Mouse (Mus musculus) midbrain, embryonic 16.5 days (tissue): ENCODE measurements at regions not wholly inside any gene's neighbourhood (a gene's known extent, or its start where the extent isn't known, plus 50 kb on each side); places are given as distances from the start of the nearest gene placed in this dataset.

ENCODE experiments used
- ATAC-seq: fragments of 200-750 bp; cut with Nextera tagmentation; 2 replicates; pipeline ENCODE4 v1.8.0; 2017; ENCODE audit warnings: moderate TSS enrichment
- H3K27ac ChIP-seq: fragments of 300-500 bp; sonication (generic); 2 replicates; pipeline ENCODE4 v1.5.1; 2014; ENCODE audit warnings: mild to moderate bottlenecking, low read length, mixed read lengths
- H3K27me3 ChIP-seq: fragments of 300-500 bp; sonication (generic); 2 replicates; pipeline ENCODE4 v1.6.1; 2014; ENCODE audit warnings: low read depth, low read length, mixed read lengths; ENCODE audit not compliant: control insufficient read depth, insufficient read depth
- H3K36me3 ChIP-seq: fragments of 300-500 bp; sonication (generic); 2 replicates; pipeline ENCODE4 v1.6.1; 2014; ENCODE audit warnings: mild to moderate bottlenecking, low read length, moderate library complexity, mixed read lengths; ENCODE audit not compliant: control insufficient read depth, insufficient read depth
- H3K4me1 ChIP-seq: fragments of 300-500 bp; sonication (generic); 2 replicates; pipeline ENCODE4 v1.6.1; 2014; ENCODE audit warnings: mild to moderate bottlenecking, low read length, mixed read lengths; ENCODE audit not compliant: control insufficient read depth, insufficient read depth
- H3K4me2 ChIP-seq: fragments of 300-500 bp; sonication (generic); 2 replicates; pipeline ENCODE4 v1.6.1; 2014; ENCODE audit warnings: mild to moderate bottlenecking, low read length, mixed read lengths
- H3K4me3 ChIP-seq: fragments of 300-500 bp; sonication (generic); 2 replicates; pipeline ENCODE4 v1.5.1; 2014; ENCODE audit warnings: low read depth, mild to moderate bottlenecking, low read length, moderate library complexity, mixed read lengths
- H3K9ac ChIP-seq: fragments of 300-500 bp; sonication (generic); 2 replicates; pipeline ENCODE4 v1.6.1; 2014; ENCODE audit warnings: low read depth, low read length, mixed read lengths
- H3K9me3 ChIP-seq: fragments of 300-500 bp; sonication (generic); replicated peaks from 2 replicates; pipeline ENCODE4 v1.6.1; 2014; ENCODE audit warnings: mild to moderate bottlenecking, low read length, mixed read lengths; ENCODE audit not compliant: control insufficient read depth, poor library complexity, severe bottlenecking
- WGBS: fragments of 180-500 bp; shearing (Covaris S2); extraction: QIAGEN DNeasy Blood & Tissue Kit; methylation state at CpG from one replicate; pipeline ENCODE4 v1.1.7; 2014; 5-methylcytosine and 5-hydroxymethylcytosine counted together

DNA sequence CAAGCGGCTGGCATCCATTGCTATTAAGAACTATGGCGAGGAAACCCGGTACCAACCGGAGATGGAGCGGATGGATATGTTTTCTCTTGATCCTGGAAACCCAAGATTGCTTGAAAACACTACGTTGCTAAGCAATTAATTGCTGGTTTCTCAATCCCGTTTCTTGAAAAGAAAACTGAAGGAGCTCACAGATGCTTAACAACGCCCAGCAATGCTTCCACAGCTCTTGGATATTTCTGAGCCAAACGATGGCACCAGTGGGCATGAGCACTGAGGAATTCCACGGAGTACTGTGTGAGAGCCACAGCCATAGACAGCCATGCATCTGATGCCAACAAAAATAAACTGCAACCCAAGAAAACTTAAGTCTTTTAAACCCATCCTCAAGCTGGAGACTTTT is 173.1 kb downstream of the Gxylt1 start:
- Histone ChIP-seq H3K36me3 (no peaks in the 10 kb centered on the region), H3K27ac (no peak overlapping the region), H3K9me3 (no peaks in the 10 kb centered on the region), H3K4me3 (no peak overlapping the region), H3K9ac (no peak overlapping the region), H3K4me2 (no peak overlapping the region), H3K27me3 (no peaks in the 10 kb centered on the region), H3K4me1 (peaks cover 2% of the 10 kb centered on the region; the same call in 1 of the 2 replicates)
- no peak for ATAC-seq
- WGBS: 88% methylated on average over 10 of the region's 10 CpGs

DNA sequence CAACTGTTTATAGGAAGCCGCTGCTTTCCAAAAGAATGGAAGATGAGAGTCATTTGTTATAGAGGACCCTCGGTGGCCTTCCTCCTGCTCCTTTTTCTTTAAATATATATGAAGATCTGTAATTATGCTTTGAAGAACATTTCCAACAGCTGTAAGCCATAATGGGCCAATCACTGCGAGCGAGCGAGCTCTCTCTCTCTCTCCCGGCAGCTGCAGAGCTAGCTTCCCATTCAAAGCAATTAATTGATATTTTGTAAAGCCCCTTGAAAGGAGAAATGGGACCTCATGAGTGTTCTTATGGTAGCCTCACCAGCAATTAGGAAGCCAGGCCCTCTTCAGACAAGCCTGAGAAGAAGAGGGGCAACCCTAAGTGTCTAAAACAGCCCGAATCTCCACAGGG is 174.1 kb downstream of the Gxylt1 start:
- H3K4me3 ChIP-seq: no peak overlapping the region
- peaks cover 2% of the 10 kb centered on the region; the same call in 1 of the 2 replicates for H3K4me1 ChIP-seq
- H3K9ac ChIP-seq: no peak overlapping the region
- no peak overlapping the region for H3K27ac ChIP-seq
- H3K27me3 ChIP-seq: no peaks in the 10 kb centered on the region
- H3K9me3 ChIP-seq: no peaks in the 10 kb centered on the region
- no peaks in the 10 kb centered on the region for H3K36me3 ChIP-seq
- WGBS: 60% methylated on average over 7 of the region's 7 CpGs
- ATAC-seq: no peak
- no peak overlapping the region for H3K4me2 ChIP-seq

DNA sequence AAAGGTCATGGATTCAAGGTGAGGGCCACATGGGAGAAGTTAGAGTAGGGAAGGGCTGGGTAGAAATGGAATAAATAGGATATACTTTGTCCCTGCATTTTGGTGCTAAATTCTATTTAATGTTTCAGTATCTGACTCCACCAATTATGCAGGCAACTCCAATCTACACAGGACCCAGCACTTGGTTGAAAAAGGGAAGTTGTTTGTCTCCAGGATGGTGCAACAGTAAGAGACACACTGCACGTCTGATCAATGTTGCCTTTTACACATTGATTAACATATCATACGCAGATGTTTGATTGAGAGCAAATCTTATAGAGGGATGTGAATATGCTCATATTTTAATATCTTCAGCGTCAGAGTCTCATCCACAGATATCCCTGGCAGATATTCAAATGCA is 175.1 kb downstream of the Gxylt1 start:
- Histone ChIP-seq H3K9ac (no peak overlapping the region), H3K4me1 (no peaks in the 10 kb centered on the region), H3K4me3 (no peak overlapping the region), H3K9me3 (no peaks in the 10 kb centered on the region), H3K36me3 (no peaks in the 10 kb centered on the region), H3K27me3 (no peaks in the 10 kb centered on the region), H3K27ac (no peak overlapping the region), H3K4me2 (no peak overlapping the region)
- ATAC-seq: no peak
- WGBS: 76% methylated on average over 3 of the region's 3 CpGs

GRCm38 (mm10) chr15:93096335-93096734 is 178.6 kb downstream of the Gxylt1 start:
- 94% methylated on average over 5 of the region's 5 CpGs for whole genome bisulfite sequencing
- no peak for ATAC-seq
- Histone ChIP-seq H3K27me3 (no peaks in the 10 kb centered on the region), H3K27ac (no peak overlapping the region), H3K4me1 (no peaks in the 10 kb centered on the region), H3K9me3 (no peaks in the 10 kb centered on the region), H3K9ac (no peak overlapping the region), H3K4me3 (no peak overlapping the region), H3K36me3 (no peaks in the 10 kb centered on the region), H3K4me2 (no peak overlapping the region)

GRCm38 (mm10) chr15:93095224-93095623 is 179.8 kb downstream of the Gxylt1 start:
- H3K4me1 ChIP-seq: no peaks in the 10 kb centered on the region
- no peaks in the 10 kb centered on the region for H3K27me3 ChIP-seq
- no peak overlapping the region for H3K27ac ChIP-seq
- H3K9me3 ChIP-seq: no peaks in the 10 kb centered on the region
- no peak overlapping the region for H3K9ac ChIP-seq
- no peak overlapping the region for H3K4me2 ChIP-seq
- no peaks in the 10 kb centered on the region for H3K36me3 ChIP-seq
- no peak for ATAC-seq
- 72% methylated on average over 6 of the region's 6 CpGs for WGBS
- no peak overlapping the region for H3K4me3 ChIP-seq

GRCm38 (mm10) chr15:93094202-93095135 is 180.5 kb downstream of the Gxylt1 start:
- Histone ChIP-seq H3K4me1 (no peaks in the 10 kb centered on the region), H3K9me3 (no peaks in the 10 kb centered on the region), H3K4me3 (no peak overlapping the region), H3K36me3 (no peaks in the 10 kb centered on the region), H3K27ac (no peak overlapping the region), H3K27me3 (no peaks in the 10 kb centered on the region), H3K4me2 (no peak overlapping the region), H3K9ac (no peak overlapping the region)
- whole genome bisulfite sequencing: 87% methylated on average over 23 of the region's 23 CpGs
- ATAC-seq: no peak

DNA sequence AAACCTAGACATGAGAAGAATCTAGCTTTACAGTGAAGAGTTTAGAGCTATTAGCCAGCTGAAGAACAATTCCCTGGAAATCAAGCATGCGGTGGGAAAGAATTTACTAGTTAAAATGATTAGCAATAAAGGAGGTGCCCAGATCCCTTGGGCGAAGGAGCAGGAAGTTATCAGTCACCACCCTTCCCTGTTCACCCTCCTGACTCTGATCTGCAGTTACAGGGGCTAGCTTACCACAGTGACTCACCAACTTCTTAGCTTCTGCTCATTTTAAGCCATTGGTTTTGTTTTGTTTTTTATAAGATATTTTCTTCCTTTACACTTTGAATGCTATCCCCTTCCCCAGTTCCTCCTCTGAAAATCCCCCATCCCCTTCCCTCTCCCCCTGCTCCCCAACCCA is 183.6 kb downstream of the Gxylt1 start:
- Histone ChIP-seq H3K36me3 (no peaks in the 10 kb centered on the region), H3K4me1 (no peaks in the 10 kb centered on the region), H3K4me2 (no peak overlapping the region), H3K9me3 (no peaks in the 10 kb centered on the region), H3K27ac (no peak overlapping the region), H3K9ac (no peak overlapping the region), H3K27me3 (no peaks in the 10 kb centered on the region), H3K4me3 (no peak overlapping the region)
- WGBS: 95% methylated on average over 2 of the region's 2 CpGs
- no peak for ATAC-seq

- no peaks in the 10 kb centered on the region for H3K27me3 ChIP-seq
- no peak overlapping the region for H3K27ac ChIP-seq
- no peak for ATAC-seq
- peaks cover 4% of the 10 kb centered on the region; the same call in 1 of the 2 replicates for H3K4me1 ChIP-seq
- H3K36me3 ChIP-seq: no peaks in the 10 kb centered on the region
- no peak overlapping the region for H3K4me3 ChIP-seq
- H3K9me3 ChIP-seq: no peaks in the 10 kb centered on the region
- H3K9ac ChIP-seq: no peak overlapping the region
- no peak overlapping the region for H3K4me2 ChIP-seq
- 34% methylated on average over 13 of the region's 13 CpGs for WGBS
Observed at GRCm38 (mm10) chr15:93089347-93089746, 185.6 kb downstream of the Gxylt1 start.

DNA sequence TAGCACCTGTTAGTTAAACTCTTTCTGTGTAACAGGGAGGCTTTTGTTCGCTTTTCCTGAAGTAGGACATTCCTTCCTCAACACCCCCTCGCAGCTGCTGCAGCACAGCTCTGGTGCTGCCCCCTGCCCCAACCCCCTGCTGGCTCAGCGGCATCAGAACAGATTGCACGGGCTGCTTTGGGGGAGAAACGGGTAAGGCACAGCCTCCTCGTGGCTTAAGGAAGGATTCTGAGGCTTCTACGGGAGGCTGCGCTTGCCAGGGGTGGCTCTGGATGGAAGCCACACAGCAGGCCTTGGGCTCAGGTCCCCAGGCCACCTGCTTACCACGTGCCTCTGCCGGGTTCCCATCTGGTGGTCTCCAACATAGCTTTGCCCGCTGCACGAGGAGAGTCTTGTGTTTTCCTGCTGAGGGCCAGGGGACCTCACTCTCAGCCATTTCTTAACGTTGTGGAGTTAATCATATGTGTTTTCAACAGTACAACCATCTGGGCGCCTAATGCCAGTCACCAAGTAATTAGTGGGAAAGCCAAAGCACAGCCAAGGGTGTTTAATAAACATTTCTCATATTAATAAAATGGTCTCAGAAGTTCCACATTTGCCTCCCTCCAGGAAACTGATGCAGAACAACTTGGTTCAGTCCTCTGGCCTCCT is 189.9 kb downstream of the Gxylt1 start:
- ATAC-seq: no peak
- H3K4me1 ChIP-seq: peaks cover 4% of the 10 kb centered on the region; the same call in 1 of the 2 replicates
- no peaks in the 10 kb centered on the region for H3K36me3 ChIP-seq
- H3K4me3 ChIP-seq: no peak overlapping the region
- 38% methylated on average over 14 of the region's 14 CpGs for WGBS
- no peaks in the 10 kb centered on the region for H3K27me3 ChIP-seq
- no peaks in the 10 kb centered on the region for H3K9me3 ChIP-seq
- no peak overlapping the region for H3K4me2 ChIP-seq
- H3K9ac ChIP-seq: 0 out of 2 replicates have a peak overlapping the region, but pooled peaks have one; percentile 34
- no peak overlapping the region for H3K27ac ChIP-seq
